Mouse (Mus musculus): ENCODE measurements at regions not wholly inside any gene's neighbourhood (a gene's known extent, or its start where the extent isn't known, plus 50 kb on each side); places are given as distances from the start of the nearest gene placed in this dataset.

DNA sequence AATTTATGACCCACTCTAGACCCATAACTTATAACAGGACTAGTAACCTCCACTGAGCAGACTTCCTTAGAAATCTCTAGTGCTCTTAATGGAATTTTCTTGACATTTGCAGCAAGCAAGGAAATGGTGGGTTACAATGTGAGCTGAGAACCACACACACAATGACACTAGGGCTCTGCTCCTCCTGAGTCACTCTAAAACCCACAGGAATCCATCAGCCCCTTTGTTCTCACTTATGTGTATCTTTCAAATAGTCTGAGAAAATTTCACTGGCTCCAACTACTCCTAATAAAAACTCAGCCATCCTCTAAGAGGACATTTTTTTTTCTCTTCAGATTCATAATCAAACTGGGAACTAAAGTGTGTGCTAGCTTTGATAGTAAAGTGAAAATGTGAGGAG, 101.0 kb upstream of the Pitrm1 start:
- TF ChIP-seq CTCF (IDR thresholded peaks at IDR 0.05; ENCODE audit: low read depth) = no peak
- TF ChIP-seq EP300 (optimal IDR thresholded peaks at IDR 0.05) = no peak
